Mouse (Mus musculus): ENCODE data around the gene Apom.

Gene Apom

DNA sequence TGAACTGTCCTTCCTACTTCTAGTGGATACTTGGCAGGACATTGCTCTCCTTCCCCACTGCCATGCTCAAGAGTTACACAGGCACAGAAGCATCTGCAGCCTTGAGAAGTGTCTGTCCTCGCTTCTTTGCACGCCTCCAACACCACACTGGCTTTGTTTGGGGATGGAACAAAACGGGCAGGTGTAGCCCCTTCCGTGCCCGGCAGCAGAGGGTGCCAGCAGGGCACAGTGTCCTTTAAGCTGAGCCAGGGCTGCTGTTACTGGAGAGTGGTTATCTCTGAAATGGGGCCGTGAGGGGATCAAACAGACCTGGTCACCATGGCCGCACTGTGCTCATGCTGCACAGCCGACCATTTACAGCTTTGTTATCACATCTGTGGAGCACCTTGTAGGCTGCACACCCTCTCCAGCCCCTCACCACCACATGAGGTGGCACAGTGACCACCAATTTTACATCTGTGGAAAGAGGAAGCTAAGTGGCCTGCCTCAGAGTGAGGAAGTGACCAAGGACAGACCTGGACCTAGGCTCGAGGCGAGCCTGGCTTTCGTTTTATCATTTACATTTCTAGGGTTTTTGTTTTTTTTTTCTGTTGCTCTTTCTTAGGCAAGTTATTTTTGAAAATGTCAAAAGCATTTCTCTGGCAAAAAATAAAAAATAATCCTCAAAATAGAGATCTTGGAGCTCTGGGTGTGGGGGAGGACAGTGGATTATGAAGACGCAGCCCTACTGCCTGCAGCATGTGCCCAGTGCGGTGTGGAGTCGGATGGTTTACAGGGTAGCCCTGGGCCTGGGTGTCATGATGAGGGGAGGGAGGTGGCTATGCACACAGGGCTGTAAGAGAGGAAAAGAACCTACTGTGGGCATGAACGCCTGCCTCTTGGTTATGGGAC is 37.1 kb downstream of the Apom start:
- no peak for DNase-seq

DNA sequence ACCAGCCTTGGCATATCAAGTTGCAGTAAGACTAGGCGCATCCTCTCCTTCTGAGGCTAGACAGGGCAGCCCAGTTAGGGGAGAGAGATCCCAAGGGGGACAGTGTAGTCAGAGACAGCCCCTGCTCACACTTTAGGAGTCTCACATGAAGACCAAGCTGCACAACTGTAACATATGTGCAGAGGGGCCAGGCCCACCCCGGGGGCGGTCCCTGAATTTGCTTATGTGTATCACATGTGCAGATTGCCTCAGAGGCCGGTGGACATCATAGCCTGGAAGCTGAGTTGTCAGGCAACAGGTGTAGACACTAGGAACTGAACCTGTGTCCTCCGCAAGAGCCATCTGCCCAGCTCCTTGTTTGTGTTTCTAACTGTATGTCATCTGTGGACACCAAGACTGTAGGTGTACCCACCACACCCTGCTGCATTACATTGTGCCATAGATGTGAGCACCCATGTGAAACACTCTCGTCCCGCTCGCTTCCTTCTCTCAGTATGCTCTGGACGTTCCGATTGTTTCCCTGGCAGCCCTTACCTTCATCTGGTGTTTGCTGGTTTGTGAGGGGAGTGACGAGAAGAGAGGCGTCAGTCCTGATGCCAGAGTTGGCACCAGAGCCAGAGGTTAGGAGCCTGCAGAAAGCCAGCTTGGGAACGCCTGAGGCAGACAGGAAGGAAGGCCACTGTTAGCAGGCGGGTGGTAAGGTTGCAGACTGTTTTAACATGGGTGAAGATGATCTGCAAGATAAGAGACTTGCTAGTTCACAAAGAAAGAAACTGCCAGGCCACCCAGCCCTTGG is 39.2 kb downstream of the Apom start:
- no peak for DNase-seq

DNA sequence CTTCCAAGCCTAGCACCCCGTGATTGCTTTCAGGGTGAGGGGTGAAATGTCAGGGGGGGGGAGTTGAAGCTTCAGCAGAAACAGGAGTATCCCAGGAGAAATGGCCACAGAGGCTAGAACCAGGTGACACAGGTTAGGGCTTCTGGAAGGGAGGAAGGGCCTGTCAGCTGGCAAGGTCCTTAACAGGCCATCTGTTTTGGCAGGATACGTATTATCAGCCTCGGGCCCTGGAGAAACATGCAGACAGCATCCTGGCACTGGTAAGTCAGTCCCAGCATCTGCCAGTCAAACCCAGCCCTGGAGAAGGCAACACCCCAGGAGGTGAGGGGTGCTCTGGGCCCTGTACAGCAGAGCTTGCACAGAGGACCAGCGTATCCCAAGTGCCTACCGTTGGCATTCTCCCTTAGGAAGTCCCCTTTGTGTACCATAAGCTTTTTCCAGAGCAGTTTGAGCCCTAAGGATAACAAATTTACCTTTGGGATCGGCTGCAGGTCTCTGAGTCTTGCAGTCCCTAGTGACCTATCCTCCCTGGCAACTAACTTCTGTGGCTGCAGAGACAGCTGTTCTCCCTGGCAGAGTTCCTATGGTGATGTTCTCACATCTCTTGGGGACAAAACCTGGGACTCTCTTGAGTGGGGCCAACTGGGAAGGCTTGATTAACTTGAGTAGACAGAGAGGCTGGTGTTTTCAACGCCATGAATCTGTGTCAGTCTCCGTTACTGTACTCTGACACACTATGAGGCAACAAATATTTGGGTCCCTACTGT is 41.5 kb downstream of the Apom start:
- peak; percentile 68 for DNase-seq

DNA sequence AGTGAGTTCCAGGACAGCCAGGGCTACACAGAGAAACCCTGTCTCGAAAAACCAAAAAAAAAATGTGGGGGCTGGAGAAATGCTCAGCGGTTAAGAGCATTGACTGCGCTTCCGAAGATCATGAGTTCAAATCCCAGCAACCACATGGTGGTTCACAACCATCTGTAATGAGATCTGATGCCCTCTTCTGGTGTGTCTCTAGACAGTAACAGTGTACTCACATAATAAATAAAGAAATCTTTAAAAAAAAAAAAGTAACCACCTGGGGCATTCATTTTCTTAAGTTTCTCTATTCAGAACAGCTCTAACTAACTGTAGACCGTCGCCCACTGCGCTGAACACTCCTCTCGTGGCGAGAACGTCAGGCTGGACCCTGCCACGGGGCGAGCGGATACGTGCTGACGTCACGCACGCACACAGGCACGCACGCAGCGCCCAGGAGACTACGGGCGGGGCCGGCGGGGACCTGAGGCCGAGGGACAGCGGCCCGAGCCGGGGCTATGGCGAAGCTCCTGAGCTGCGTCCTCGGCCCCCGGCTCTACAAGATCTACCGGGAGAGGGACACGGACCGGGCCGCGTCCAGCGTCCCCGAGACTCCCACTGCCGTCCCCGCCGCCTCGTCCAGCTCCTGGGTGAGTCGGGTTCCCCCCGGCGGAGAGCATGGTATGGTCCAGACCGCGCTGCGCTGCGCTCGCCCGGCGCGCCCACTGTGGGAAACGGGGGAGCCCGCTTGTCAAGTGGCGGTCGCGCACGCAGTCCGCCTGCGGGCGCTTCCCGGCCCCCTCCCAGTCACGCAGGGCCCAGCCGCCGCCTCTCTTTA is 42.8 kb downstream of the Apom start, which contains the start of gene Abhd16a:
Abhd16a (plus strand) TSS at position 439 of the 820 bp plus-strand sequence.
- DNase-seq: peak; percentile 94

DNA sequence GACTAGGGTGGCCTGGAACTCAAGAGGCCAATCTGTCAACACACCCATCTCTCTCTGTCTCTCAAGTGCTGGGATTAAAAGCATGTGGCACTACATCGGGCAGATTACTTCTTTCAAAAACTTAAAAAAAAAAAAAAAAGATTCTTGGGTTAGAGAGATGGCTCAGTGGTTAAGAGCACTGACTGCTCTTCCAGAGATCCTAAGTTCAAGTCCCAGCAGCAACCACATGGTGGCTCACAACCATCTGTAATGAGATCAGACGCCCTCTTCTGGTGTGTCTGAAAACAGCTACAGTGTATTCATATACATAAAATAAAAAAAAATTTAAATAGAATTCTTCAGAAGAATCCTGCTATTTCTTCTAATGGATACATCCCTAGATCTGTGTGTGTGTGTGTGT is 43.7 kb downstream of the Apom start:
- no peak for DNase-seq

DNA sequence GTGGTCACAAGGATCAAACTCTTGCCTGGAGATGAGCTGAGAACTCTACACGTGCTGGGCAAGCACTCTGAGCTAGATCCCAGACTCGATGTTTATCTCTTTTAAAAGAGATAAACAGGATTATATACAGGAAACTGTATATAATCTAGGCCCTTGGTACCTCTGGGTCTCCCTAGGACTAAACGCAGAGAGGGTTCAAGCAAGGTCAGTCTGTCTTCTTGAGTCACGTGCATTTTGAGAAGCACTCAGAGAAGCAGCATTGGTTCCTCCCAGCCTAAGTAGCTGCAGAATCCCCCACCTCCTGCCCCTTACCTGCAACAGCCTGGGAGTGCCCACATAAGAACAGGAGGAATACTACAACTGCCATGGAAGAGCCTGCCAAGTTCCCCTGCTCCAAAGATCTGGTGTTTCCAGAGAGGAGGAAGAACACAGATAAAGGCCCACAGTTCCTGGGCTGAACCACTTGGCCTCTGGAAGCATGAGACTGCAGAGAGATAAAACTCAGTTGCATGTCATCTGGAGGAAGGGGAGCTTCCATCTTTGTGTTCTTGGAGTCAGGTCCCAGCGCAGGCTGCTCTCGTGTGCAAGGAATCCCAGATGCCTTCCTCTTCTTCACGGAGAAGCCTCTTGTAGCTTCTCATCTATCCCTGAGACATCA is 46.5 kb downstream of the Apom start, which contains the start of gene Ly6g6f:
Ly6g6f (minus strand) TSS at position 403 of the 658 bp plus-strand sequence.
- no peak for DNase-seq

DNA sequence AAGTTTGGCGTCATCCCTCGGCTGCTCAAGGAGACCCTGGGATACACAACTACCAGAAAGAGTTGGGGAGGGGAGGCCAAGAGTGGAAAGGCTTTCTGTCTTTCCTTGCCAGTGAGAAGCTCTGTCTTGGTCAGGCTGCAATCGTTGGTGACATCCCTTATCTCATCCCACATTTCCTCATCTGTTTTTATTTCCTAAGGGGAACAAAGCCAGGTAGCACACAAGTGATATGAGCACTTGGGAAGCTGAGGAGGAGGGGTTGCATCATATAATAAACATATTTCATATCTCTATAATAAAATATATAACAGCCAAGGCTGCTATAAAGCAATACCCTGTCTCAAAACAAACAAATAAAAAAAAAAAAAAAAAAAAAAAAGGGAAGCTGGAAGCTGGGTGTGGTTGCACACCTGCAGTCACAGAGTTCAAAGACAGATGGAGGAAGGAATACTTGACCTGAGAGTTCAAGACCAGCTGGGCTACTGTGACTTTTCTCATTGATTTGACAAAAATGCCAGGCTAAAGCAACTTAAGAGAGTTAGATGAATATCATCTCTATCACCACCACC is 47.8 kb downstream of the Apom start:
- DNase-seq: no peak

DNA sequence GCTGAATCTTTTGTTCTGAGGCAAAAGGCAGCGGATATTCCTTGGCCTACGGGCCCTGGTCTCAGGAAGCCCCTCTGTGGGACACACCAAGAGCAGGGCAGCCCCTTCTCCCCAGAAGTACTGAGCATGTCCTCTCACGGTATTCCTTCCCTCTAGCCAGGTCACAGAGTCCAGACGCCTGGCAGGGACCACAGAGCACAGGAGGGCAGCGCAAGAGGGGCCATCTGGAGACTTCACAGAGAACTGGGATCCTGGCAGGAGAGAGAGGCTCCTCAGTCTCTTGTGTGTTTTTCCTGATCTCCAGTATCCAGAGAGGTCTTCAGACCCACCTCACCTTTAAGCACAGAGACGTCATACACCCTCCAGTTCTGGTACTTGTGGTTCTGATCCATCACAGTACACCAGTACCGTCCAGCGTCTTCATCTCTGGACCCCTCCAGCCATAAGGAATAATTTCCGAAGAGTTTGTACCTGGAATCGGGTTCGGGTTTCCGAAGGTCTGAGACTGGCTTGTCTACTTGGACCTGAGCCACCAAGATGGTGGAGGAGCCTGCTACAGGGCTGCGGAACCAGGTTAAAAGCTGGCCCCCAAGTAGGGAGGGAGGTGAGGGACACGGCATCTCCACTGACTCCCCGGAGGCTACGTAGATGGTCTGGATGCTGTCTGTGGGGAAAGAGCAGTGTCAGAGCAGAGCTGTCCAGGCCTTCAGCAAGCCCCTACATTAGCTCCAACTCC is 48.8 kb downstream of the Apom start:
- no peak for DNase-seq

DNA sequence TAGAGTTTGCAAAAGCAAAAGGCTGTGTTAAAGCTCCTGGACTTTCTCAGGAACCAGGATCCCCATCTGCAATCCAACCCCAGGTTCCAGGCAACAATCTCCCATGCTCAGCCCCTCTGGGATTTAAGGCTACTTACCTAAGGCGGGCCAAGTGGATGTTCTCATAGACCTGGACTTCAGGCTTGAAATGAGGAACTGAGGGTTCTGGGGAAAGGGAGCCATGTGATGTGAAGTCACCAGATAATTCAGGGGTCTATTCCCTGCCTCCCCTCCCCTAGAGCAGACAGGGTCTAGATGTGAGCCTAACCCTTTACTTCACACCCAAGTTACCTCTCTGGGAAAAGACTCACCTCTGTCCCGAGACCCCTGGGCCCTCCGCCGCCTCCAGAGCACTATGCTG is 51.1 kb downstream of the Apom start:
- DNase-seq: no peak

DNA sequence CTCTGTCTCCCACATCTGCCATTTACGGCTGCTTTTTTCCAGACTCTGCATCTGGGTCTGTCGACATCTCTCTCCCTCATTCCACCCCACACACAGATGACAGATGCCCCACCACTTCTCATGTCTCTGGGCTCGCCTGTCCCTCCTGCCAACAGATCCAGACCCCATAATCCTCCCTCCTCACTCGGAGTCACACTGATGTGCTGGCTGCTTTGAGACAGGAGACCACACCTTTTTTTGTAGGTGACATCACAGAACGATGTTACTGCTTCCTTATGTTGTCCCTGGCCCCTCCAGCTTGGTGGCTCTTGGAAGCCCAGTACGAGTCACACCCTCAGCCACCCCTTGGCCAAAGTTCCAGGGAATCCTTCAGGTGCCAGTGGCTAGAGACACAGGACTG is 51.6 kb downstream of the Apom start:
- no peak for DNase-seq

DNA sequence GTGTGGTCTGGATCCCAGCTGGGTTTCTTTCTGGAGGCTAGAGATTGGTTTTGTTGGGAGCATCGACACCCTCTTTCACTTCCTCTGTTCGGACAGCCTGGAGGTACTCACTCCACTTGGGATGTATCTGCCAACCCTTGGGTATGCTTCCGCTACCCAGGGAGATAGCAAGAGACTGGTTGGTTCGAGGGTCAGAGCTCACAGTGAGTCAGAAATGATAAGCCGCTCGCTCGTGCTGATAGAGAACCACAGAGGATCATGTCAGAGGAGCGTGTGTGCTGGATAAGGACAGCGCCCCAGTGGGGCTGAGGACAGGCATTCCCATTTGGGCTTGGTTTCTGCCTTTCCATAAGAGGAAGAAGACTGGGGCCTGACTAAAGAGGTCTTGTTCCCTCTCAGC is 52.1 kb downstream of the Apom start:
- peak; percentile 85 for DNase-seq

Data from liver (tissue).